In genomic region chr13:69610751-69611397, GRCm38 (mm10) we compare ENCODE assay signal across 8 mouse cellular contexts. TPM values are rescaled to one million over a fixed set of nuclear protein-coding genes. Genes with fewer than 3 reads are reported as not detected.
DNase-seq lines count a peak whose midpoint lies in the region; ATAC-seq and TF ChIP-seq lines count a peak whose summit lies in the region.

No protein-coding gene starts in this region.

- no peak overlapping the region for H3K27ac ChIP-seq in heart, embryonic 12.5 days (ENCODE audit: poor library complexity, severe bottlenecking)

- no peak for DNase-seq in frontal cortex, postnatal 36 days (ENCODE audit: low spot score in 2 of 2)
- peak; percentile 56 for DNase-seq in embryo, embryonic 11 days
- DNase-seq in kidney, postnatal 25 days, result peak; percentile 56 to 68
- DNase-seq in testis, postnatal 10 days (ENCODE audit: low spot score), result peak; percentile 74

- peak overlapping the region; percentile 79 for H3K9ac ChIP-seq in heart, embryonic 12.5 days

- H3K36me3 ChIP-seq in E14TG2a.4 (ENCODE audit: insufficient read depth, low read length), result peaks cover 32% of the 10 kb centered on the region
- H3K36me3 ChIP-seq in heart, embryonic 12.5 days, result peaks cover 26% of the 10 kb centered on the region

- H3K4me1 ChIP-seq in E14TG2a.4 (replicated peaks; ENCODE audit: low read depth, low read length), result peaks cover 37% of the 10 kb centered on the region
- peaks cover 25% of the 10 kb centered on the region for H3K4me1 ChIP-seq in heart, embryonic 12.5 days (replicated peaks)

- under 1% methylated on average over 40 of the region's 40 CpGs for WGBS in heart, embryonic 12.5 days

- H3K4me2 ChIP-seq in heart, embryonic 12.5 days, result peak overlapping the region; percentile 98

- peak; percentile 14; the same call in 1 of the 2 replicates for ATAC-seq in frontal cortex, adult (ENCODE audit: low TSS enrichment)
- no peak; the same call in none of the 2 replicates for ATAC-seq in heart, embryonic 12.5 days (ENCODE audit: insufficient number of reproducible peaks, low FRiP score)
- ATAC-seq in megakaryocyte-erythroid progenitor cell, adult 5-6 weeks (replicated peaks; ENCODE audit: low FRiP score, low TSS enrichment, poor library complexity, severe bottlenecking), result peak; percentile 31

- no peak for TF ChIP-seq CTCF in E14TG2a.4 (conservative IDR thresholded peaks at IDR 0.05; ENCODE audit: low read length)

- H3K27me3 ChIP-seq in E14TG2a.4 (ENCODE audit: insufficient read depth, low read length), result peaks cover 5% of the 10 kb centered on the region; the same call in 1 of the 2 replicates
- peaks cover 10% of the 10 kb centered on the region for H3K27me3 ChIP-seq in heart, embryonic 12.5 days (replicated peaks)

- H3K9me3 ChIP-seq in E14TG2a.4 (ENCODE audit: low read length), result no peaks in the 10 kb centered on the region
- no peaks in the 10 kb centered on the region for H3K9me3 ChIP-seq in heart, embryonic 12.5 days (replicated peaks)

- H3K4me3 ChIP-seq in E14TG2a.4 (replicated peaks; ENCODE audit: low read length), result peak overlapping the region; percentile 91
- H3K4me3 ChIP-seq in heart, embryonic 12.5 days, result peak overlapping the region; percentile 99

RNA-seq across cellular contexts. Expression of gene Srd5a1, which starts 0.4 kb away (rescaled TPM):
- polyA plus RNA-seq in heart, embryonic 12.5 days (2016; fragmentation: Nextera tagmentation; extraction: Ambion mirVana), result 7.2 and 8.1 TPM in 2 replicates
- 3.8 and 4.7 TPM in 2 replicates for total RNA-seq in megakaryocyte-erythroid progenitor cell, adult 5-6 weeks (2014; fragmentation: Nextera tagmentation)
- total RNA-seq in megakaryocyte-erythroid progenitor cell, adult 5-6 weeks (2017), result 2.6 and 3.0 TPM in 2 replicates

Comparison
In these comparisons a context has a peak if more than half of its experiments do, and no peak if none do; other contexts are left out.
1. DNase-seq: peak in embryo, embryonic 11 days (single experiment), kidney, postnatal 25 days (2 of 2) and testis, postnatal 10 days (single experiment); none in frontal cortex, postnatal 36 days (0 of 2).